Mouse (Mus musculus) midbrain, embryonic 10.5 days (tissue): ENCODE measurements around the gene Adipor2. TPM values are rescaled to one million over a fixed set of nuclear protein-coding genes. Genes with fewer than 3 reads are reported as not detected.
"Not testable (repeated sequence)": the region's sequence is repeated elsewhere in the genome, so short reads cannot be mapped to it uniquely, and the experiment has no call there.

ENCODE experiments used
- DNase-seq: peaks from one replicate; pipeline ENCODE4 v3.0.0-alpha.2; 2017; ENCODE audit warnings: low spot score
- H3K27ac ChIP-seq: fragments of 300-500 bp; sonication (generic); replicated peaks from 2 replicates; pipeline ENCODE4 v1.5.1; 2016; ENCODE audit warnings: mild to moderate bottlenecking
- H3K27me3 ChIP-seq: fragments of 300-500 bp; sonication (generic); 2 replicates; pipeline ENCODE4 v1.6.1; 2016; ENCODE audit warnings: low read depth, mild to moderate bottlenecking; ENCODE audit not compliant: poor library complexity, severe bottlenecking
- H3K36me3 ChIP-seq: fragments of 300-500 bp; sonication (generic); 2 replicates; pipeline ENCODE4 v1.6.1; 2016; ENCODE audit warnings: mild to moderate bottlenecking, moderate library complexity
- H3K4me1 ChIP-seq: fragments of 300-500 bp; sonication (generic); 2 replicates; pipeline ENCODE4 v1.6.1; 2016
- H3K4me3 ChIP-seq: fragments of 300-500 bp; sonication (generic); 2 replicates; pipeline ENCODE4 v1.5.1; 2016; ENCODE audit warnings: mild to moderate bottlenecking, moderate library complexity
- H3K9me3 ChIP-seq: fragments of 300-500 bp; sonication (generic); replicated peaks from 2 replicates; pipeline ENCODE4 v1.6.1; 2016; ENCODE audit warnings: mild to moderate bottlenecking
- WGBS: fragments of 180-500 bp; shearing (Covaris S2); methylation state at CpG from one replicate; pipeline ENCODE4 v1.1.7; 2016; 5-methylcytosine and 5-hydroxymethylcytosine counted together
- polyA plus RNA-seq: library from polyadenylated mRNA; unstranded; fragments of >200 nt; fragmentation: Nextera tagmentation; extraction: Ambion mirVana; gene quantifications from 2 replicates; pipeline ENCODE4 v1.2.1, GENCODE M21; 2016

The Adipor2 gene
- polyA plus RNA-seq, 1 experiment from 2014 or later, result 37.1 TPM

DNA sequence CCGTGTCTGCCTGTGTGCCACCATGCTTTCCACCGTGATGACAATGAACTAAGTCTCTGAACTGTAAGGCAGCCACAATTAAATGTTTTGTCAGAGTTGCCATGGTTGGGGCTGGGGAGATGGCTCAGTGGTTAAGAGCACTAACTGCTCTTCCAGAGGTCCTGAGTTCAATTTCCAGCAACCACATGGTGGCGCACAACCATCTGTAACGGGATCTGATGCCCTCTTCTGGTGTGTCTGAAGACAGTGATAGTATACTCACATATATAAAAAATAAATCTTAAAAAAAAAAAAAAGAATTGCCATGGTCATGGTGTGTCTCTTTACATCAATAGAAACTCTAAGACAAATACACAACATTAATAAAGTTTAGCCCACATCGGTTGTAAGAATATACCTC is 42.5 kb downstream of the Adipor2 start:
- H3K4me1 ChIP-seq, result no peaks in the 10 kb centered on the region
- H3K27ac ChIP-seq, result no peak overlapping the region
- no peak for DNase-seq
- no peak overlapping the region for H3K4me3 ChIP-seq
- H3K27me3 ChIP-seq, result no peaks in the 10 kb centered on the region
- H3K9me3 ChIP-seq, result no peaks in the 10 kb centered on the region
- H3K36me3 ChIP-seq, result 0 out of 2 replicates have a peak, but pooled peaks cover 6% of the 10 kb centered on the region
- 82% methylated on average over 5 of the region's 5 CpGs for WGBS

- Histone ChIP-seq H3K27me3 (no peaks in the 10 kb centered on the region), H3K4me3 (no peak overlapping the region), H3K27ac (no peak overlapping the region), H3K9me3 (no peaks in the 10 kb centered on the region), H3K4me1 (no peaks in the 10 kb centered on the region), H3K36me3 (peaks cover 19% of the 10 kb centered on the region)
- no peak for DNase-seq
Observed at GRCm38 (mm10) chr6:119373000-119373705, 44.4 kb downstream of the Adipor2 start.

DNA sequence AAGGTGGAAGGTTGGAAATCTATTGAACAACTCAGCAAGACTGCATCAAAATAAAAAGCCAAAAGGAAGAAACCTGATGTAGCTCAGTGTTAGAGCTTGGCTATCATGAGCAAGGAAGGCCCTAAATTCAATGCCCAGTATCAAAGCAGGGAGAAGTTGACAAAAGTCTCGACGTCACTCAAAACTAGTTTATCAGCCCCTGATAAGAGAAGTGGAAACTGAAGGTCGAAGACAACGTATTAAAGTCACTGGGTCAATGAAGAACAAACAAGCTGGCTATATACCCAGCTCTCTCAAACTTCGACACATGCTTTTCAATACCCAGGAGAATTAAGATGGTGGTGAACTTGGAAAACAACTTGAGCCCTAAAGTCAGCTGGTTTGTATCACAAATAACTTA is 45.3 kb downstream of the Adipor2 start:
- Histone ChIP-seq H3K27me3 (no peaks in the 10 kb centered on the region), H3K4me1 (no peaks in the 10 kb centered on the region), H3K36me3 (peaks cover 27% of the 10 kb centered on the region), H3K27ac (no peak overlapping the region), H3K4me3 (no peak overlapping the region), H3K9me3 (no peaks in the 10 kb centered on the region)
- 90% methylated on average over 5 of the region's 5 CpGs for WGBS
- DNase-seq, result no peak

GRCm38 (mm10) chr6:119371624-119372023 is 45.9 kb downstream of the Adipor2 start:
- no peaks in the 10 kb centered on the region for H3K27me3 ChIP-seq
- no peak for DNase-seq
- H3K4me3 ChIP-seq, result no peak overlapping the region
- peaks cover 31% of the 10 kb centered on the region for H3K36me3 ChIP-seq
- no peaks in the 10 kb centered on the region for H3K4me1 ChIP-seq
- H3K27ac ChIP-seq, result no peak overlapping the region
- H3K9me3 ChIP-seq, result no peaks in the 10 kb centered on the region

DNA sequence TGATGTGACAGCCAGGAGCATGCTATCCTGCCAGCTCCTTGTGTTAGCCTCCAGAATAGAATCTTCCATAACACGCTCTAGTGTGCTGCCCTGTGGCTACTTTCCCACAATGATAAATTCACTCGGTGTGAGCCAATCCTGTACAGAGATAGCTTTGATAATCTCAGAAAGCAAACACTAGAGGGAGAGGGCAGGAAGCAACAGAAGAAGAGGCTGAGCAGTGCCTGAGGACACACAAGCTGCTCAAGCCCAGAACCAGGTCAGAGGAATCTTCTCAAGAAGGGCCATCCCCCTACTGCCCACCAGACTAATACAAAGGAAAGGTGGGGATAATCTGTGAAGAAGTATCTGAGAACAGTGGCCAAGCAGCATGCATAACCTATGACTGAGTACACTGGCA is 50.1 kb downstream of the Adipor2 start:
- H3K27me3 ChIP-seq, result no peaks in the 10 kb centered on the region
- no peaks in the 10 kb centered on the region for H3K9me3 ChIP-seq
- 92% methylated on average over 2 of the region's 2 CpGs for WGBS
- H3K4me1 ChIP-seq, result no peaks in the 10 kb centered on the region
- H3K36me3 ChIP-seq, result peaks cover 72% of the 10 kb centered on the region
- DNase-seq, result no peak
- no peak overlapping the region for H3K4me3 ChIP-seq
- no peak overlapping the region for H3K27ac ChIP-seq

DNA sequence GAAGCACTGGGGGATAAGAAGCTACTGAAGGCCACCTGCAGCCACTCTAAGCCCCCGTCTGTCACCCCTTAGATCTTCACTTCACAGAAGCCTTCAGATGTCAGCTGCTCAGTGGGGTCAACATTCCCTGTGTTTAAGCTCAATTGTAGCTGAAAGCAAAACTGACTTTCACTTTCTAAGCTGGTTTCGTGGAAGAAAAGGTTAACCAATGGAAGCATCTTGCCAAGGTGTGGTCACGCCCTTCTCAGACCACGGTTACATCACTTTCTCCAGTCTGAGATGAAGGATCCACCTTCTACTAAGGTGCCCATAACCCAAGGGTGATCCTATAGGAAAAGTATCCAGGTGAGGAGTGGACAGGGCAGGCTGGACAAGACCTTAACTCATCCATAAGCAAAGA is 50.7 kb downstream of the Adipor2 start:
- H3K9me3 ChIP-seq, H3K4me1 ChIP-seq, H3K27me3 ChIP-seq, DNase-seq, H3K27ac ChIP-seq, H3K4me3 ChIP-seq: not testable (repeated sequence)
- peaks cover 78% of the 10 kb centered on the region for H3K36me3 ChIP-seq
- 80% methylated on average over 4 of the region's 4 CpGs for whole genome bisulfite sequencing

DNA sequence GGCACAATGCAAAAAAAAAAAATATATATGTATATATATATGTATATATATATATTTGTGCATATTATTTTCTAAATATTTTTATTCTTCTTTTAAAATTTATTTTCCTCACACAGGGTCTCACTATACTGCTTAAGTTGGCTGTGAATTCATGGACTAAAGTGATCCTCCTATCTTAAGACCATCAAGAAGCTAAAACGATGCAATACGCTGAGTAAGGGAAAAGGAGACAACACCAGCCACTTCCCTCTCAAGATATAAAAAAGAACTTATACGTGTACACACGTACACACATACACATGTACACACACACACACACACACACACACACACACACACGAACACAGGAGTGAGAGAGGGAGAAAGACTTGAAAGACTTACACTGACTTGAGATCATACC is 53.9 kb downstream of the Adipor2 start:
- Histone ChIP-seq H3K9me3 (no peaks in the 10 kb centered on the region), H3K36me3 (peaks cover 95% of the 10 kb centered on the region), H3K4me3 (no peak overlapping the region), H3K27me3 (no peaks in the 10 kb centered on the region), H3K4me1 (no peaks in the 10 kb centered on the region), H3K27ac (no peak overlapping the region)
- WGBS, result 98% methylated on average over 5 of the region's 5 CpGs
- no peak for DNase-seq

DNA sequence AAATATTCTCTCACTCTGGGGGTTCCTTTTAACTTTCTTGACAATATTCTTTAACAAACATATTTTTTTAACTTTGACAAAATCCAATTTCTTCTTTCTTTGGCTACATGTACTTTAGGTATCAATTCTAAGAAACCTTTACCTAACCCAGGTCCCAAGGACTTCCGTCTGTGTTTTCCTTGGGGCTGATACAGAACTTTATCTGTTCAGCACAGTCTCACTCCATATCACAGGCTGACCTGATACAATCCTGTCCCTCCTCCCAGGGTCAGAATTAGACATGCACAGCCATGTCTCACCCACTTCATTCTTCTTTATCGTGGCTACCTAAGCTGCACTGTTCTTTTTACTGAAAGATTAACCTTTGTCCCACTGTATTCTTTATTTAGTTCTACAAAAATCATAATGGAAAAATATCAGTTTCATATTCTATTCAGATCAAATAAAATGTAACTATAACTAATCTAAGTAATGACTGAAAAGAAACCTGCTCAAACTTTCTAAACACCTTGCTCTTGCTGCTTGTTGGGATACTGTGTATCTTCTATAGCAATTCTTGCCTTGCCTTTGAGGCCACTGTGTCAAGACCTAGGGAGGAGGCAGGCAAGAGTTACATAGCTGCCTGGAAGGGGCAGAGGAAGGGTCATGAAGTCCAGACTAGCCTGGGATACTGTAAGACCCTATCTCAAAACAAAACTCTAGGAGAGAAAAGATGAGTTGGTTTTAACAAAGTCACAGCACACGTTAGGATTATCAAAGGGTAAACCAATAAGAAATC is 56.4 kb downstream of the Adipor2 start:
- DNase-seq, result no peak
- 95% methylated on average over 3 of the region's 3 CpGs for WGBS
- Histone ChIP-seq H3K27me3 (no peaks in the 10 kb centered on the region), H3K9me3 (no peaks in the 10 kb centered on the region), H3K4me1 (no peaks in the 10 kb centered on the region), H3K4me3 (no peak overlapping the region), H3K36me3 (peaks cover 98% of the 10 kb centered on the region), H3K27ac (no peak overlapping the region)

- not testable (repeated sequence) for H3K27ac ChIP-seq, H3K27me3 ChIP-seq, H3K4me3 ChIP-seq, H3K9me3 ChIP-seq, DNase-seq, H3K4me1 ChIP-seq
- WGBS, result 93% methylated on average over 6 of the region's 6 CpGs
- H3K36me3 ChIP-seq, result peaks cover 98% of the 10 kb centered on the region
Observed at GRCm38 (mm10) chr6:119360250-119360649, 57.3 kb downstream of the Adipor2 start.

DNA sequence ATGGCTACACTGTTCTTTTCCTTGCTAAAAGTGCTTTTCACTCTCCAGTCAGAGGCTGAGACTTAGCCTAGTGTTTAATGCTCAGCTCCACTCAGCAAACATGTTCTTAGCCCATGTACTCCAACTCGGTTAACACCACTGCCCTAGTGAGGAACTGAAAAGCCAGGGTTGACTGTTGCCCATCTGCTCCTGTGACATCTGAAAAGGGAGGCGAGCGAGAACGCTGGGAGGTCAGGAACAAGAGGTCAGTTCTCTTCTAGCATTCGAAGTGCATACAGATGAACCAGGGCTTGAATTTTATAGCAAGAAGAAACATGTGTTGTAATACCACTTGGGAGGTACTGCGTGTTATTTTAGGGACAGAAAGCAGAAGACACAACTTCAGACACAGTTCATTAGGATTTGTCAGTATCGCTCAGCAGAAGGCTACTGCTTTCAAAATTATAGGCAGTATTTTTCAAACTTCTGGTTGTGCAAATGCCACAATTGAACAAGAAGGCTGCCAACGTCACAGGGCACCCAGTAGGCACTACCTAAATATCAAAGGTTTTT is 59.4 kb downstream of the Adipor2 start:
- peaks cover 99% of the 10 kb centered on the region for H3K36me3 ChIP-seq
- no peaks in the 10 kb centered on the region for H3K27me3 ChIP-seq
- no peaks in the 10 kb centered on the region for H3K4me1 ChIP-seq
- H3K27ac ChIP-seq, result no peak overlapping the region
- H3K4me3 ChIP-seq, result no peak overlapping the region
- no peak for DNase-seq
- 92% methylated on average over 8 of the region's 8 CpGs for WGBS
- H3K9me3 ChIP-seq, result no peaks in the 10 kb centered on the region

GRCm38 (mm10) chr6:119352501-119352900 is 65.0 kb downstream of the Adipor2 start:
- H3K4me3 ChIP-seq, result no peak overlapping the region
- no peak for DNase-seq
- no peaks in the 10 kb centered on the region for H3K27me3 ChIP-seq
- 89% methylated on average over 6 of the region's 6 CpGs for WGBS
- H3K27ac ChIP-seq, result no peak overlapping the region
- H3K36me3 ChIP-seq, result peaks cover 49% of the 10 kb centered on the region
- H3K4me1 ChIP-seq, result peaks cover 18% of the 10 kb centered on the region
- no peaks in the 10 kb centered on the region for H3K9me3 ChIP-seq

GRCm38 (mm10) chr6:119351656-119352055 is 65.8 kb downstream of the Adipor2 start:
- 88% methylated on average over 8 of the region's 8 CpGs for WGBS
- H3K36me3 ChIP-seq, result peaks cover 40% of the 10 kb centered on the region
- no peak overlapping the region for H3K4me3 ChIP-seq
- H3K27me3 ChIP-seq, result no peaks in the 10 kb centered on the region
- no peak overlapping the region for H3K27ac ChIP-seq
- no peak for DNase-seq
- H3K4me1 ChIP-seq, result peaks cover 18% of the 10 kb centered on the region
- H3K9me3 ChIP-seq, result no peaks in the 10 kb centered on the region

DNA sequence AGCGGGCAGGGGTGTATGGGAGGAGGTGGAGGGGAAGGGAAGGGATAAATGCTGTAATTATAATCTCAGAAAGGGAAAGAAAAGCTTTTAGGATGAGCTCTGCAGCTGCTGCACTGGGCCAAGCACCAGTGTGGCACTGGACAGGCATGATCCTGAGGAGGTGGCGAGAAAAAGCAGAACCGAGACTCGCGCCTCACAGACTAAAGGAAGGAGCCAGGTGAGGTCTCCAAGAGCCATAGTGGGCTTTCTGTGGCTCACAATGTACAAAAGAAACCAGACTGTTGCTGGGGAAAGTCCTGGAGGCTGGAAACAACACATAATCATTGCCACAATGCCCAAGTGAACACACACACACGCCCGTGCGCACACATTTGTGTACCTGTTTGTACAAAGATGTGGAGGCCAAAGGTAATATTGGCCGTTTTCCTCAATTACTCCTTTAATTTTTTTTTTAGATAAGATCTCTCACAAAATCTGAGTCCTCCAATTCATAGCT is 66.8 kb downstream of the Adipor2 start:
- H3K4me1 ChIP-seq, result peaks cover 18% of the 10 kb centered on the region

More for the DNA sequence above, 66.8 kb downstream of the Adipor2 start:
- H3K27me3 ChIP-seq, result no peaks in the 10 kb centered on the region
- H3K36me3 ChIP-seq, result peaks cover 31% of the 10 kb centered on the region
- no peak overlapping the region for H3K4me3 ChIP-seq
- no peaks in the 10 kb centered on the region for H3K9me3 ChIP-seq
- no peak overlapping the region for H3K27ac ChIP-seq
- 92% methylated on average over 9 of the region's 9 CpGs for WGBS
- no peak for DNase-seq
